Mouse (Mus musculus) kidney, adult 10 weeks (tissue): ENCODE data around the gene Ccdc194. TPM values are rescaled to one million over a fixed set of nuclear protein-coding genes. Genes with fewer than 3 reads are reported as not detected.

ENCODE experiments used
- polyA plus RNA-seq: library from polyadenylated mRNA; stranded (reverse); fragments of 350-450 nt; fragmentation: Illumina TruSeq; extraction: RNeasy Lipid Tissue Mini Kit (QIAGEN cat#74804); gene quantifications from one replicate; pipeline ENCODE4 v1.2.3, GENCODE M21; 2014; ENCODE audit warnings: low read depth, low replicate concordance

Ccdc194 gene
- not detected for polyA plus RNA-seq

GRCm38 (mm10) chr8:71525226-71526050 is at the start of gene Ccdc194:
TSS of gene Ccdc194 (minus strand) at chr8:71525711.

GRCm38 (mm10) chr8:71568387-71568937 is 43.0 kb upstream of the Ccdc194 start, which contains the start of gene Slc27a1:
TSS of gene Slc27a1 (plus strand) at chr8:71568882.

GRCm38 (mm10) chr8:71566501-71566900 is 41.0 kb upstream of the Ccdc194 start, which contains the start of gene Nxnl1:
TSS of gene Nxnl1 (minus strand) at chr8:71566601.

GRCm38 (mm10) chr8:71558071-71558957 is 32.8 kb upstream of the Ccdc194 start, which contains the start of gene Tmem221:
TSS of gene Tmem221 (minus strand) at chr8:71558871.

GRCm38 (mm10) chr8:71542632-71543343 is 17.3 kb upstream of the Ccdc194 start, which contains the start of gene Mvb12a:
TSS of gene Mvb12a (plus strand) at chr8:71542922.

GRCm38 (mm10) chr8:71537028-71537867 is 11.7 kb upstream of the Ccdc194 start, which contains the start of gene Bst2:
TSS of gene Bst2 (minus strand) at chr8:71537456.

GRCm38 (mm10) chr8:71511644-71512043 is 13.9 kb downstream of the Ccdc194 start, which contains the start of gene Plvap:
TSS of gene Plvap (minus strand) at chr8:71511752.

GRCm38 (mm10) chr8:71487691-71488445 is 37.6 kb downstream of the Ccdc194 start, which contains the start of gene Gtpbp3:
TSS of gene Gtpbp3 (plus strand) at chr8:71488103.

GRCm38 (mm10) chr8:71485142-71486135 is 40.1 kb downstream of the Ccdc194 start, which contains the start of gene Ano8:
TSS of gene Ano8 (minus strand) at chr8:71485963.

Other genes starting within 250 kb of the Ccdc194 start
- 2.1 TPM for gene Use1, start 158.9 kb downstream of the Ccdc194 start, polyA plus RNA-seq
- gene Ocel1, start 154.4 kb downstream of the Ccdc194 start, polyA plus RNA-seq: 2.1 TPM
- gene Nr2f6, start 143.8 kb downstream of the Ccdc194 start, polyA plus RNA-seq: 2.5 TPM
- 0.89 TPM for gene Ushbp1, start 129.9 kb downstream of the Ccdc194 start, polyA plus RNA-seq
- gene Babam1, start 128.8 kb downstream of the Ccdc194 start, polyA plus RNA-seq: 17.8 TPM
- gene Ankle1, start 119.7 kb downstream of the Ccdc194 start, polyA plus RNA-seq: not detected
- gene Abhd8, start 62.1 kb downstream of the Ccdc194 start, polyA plus RNA-seq: 0.77 TPM
- gene Mrpl34, start 60.8 kb downstream of the Ccdc194 start, polyA plus RNA-seq: 16.9 TPM
- 1.3 TPM for gene Dda1, start 56.5 kb downstream of the Ccdc194 start, polyA plus RNA-seq
- gene Ano8, start 39.7 kb downstream of the Ccdc194 start, polyA plus RNA-seq: 0.85 TPM
- gene Gtpbp3, start 37.6 kb downstream of the Ccdc194 start, polyA plus RNA-seq: 1.4 TPM
- 6.2 TPM for gene Plvap, start 14.0 kb downstream of the Ccdc194 start, polyA plus RNA-seq
- 2.2 TPM for gene Bst2, start 11.7 kb upstream of the Ccdc194 start, polyA plus RNA-seq
- gene Mvb12a, start 17.2 kb upstream of the Ccdc194 start, polyA plus RNA-seq: 1.8 TPM
- gene Tmem221, start 33.2 kb upstream of the Ccdc194 start, polyA plus RNA-seq: 2.3 TPM
- gene Nxnl1, start 40.9 kb upstream of the Ccdc194 start, polyA plus RNA-seq: 0.20 TPM
- gene Slc27a1, start 43.2 kb upstream of the Ccdc194 start, polyA plus RNA-seq: 1.6 TPM
- 0.20 TPM for gene Pgls, start 66.5 kb upstream of the Ccdc194 start, polyA plus RNA-seq
- gene Fam129c, start 71.9 kb upstream of the Ccdc194 start, polyA plus RNA-seq: not detected
- gene Colgalt1, start 85.3 kb upstream of the Ccdc194 start, polyA plus RNA-seq: 26.0 TPM
- not detected for gene Unc13a, start 146.0 kb upstream of the Ccdc194 start, polyA plus RNA-seq
- not detected for gene Jak3, start 150.6 kb upstream of the Ccdc194 start, polyA plus RNA-seq
- not detected for gene Insl3, start 163.5 kb upstream of the Ccdc194 start, polyA plus RNA-seq
- gene B3gnt3, start 176.1 kb upstream of the Ccdc194 start, polyA plus RNA-seq: 2.9 TPM
- not detected for gene Fcho1, start 200.0 kb upstream of the Ccdc194 start, polyA plus RNA-seq